Mouse (Mus musculus) thymus, postnatal 36 days (tissue): ENCODE measurements around the gene Psmc3ip.
A peak's percentile ranks its signal among the peaks of the same experiment; 100 is the strongest.

ENCODE experiments used
- DNase-seq, 2 experiments: peaks; one replicate each; pipeline ENCODE4 v3.0.0; 2022; ENCODE audit warnings: mixed read lengths in 2 of 2

Gene Psmc3ip

DNA sequence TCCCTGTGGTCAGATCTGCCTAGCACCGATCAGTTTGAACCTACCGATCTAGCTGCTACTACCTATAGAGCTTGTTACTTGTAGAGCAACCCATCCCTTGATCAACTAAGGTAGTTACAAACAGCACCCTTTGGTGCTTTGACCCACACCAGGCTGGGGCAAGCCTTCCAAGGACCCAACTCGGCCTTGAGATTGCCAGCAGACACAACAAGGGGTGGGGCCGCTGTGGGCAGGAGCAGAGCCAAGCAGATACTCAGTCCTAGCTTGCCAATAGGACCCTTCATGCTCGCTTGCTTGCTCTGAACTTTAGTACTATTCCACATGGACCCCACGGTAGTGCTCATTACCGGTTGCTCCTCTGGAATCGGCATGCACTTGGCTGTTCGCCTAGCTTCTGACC is 17.1 kb downstream of the Psmc3ip start, which contains the start of gene Hsd17b1:
Gene Hsd17b1 (plus strand): TSS at position 291 of the 400 bp plus-strand sequence.
- DNase-seq, result no peak

DNA sequence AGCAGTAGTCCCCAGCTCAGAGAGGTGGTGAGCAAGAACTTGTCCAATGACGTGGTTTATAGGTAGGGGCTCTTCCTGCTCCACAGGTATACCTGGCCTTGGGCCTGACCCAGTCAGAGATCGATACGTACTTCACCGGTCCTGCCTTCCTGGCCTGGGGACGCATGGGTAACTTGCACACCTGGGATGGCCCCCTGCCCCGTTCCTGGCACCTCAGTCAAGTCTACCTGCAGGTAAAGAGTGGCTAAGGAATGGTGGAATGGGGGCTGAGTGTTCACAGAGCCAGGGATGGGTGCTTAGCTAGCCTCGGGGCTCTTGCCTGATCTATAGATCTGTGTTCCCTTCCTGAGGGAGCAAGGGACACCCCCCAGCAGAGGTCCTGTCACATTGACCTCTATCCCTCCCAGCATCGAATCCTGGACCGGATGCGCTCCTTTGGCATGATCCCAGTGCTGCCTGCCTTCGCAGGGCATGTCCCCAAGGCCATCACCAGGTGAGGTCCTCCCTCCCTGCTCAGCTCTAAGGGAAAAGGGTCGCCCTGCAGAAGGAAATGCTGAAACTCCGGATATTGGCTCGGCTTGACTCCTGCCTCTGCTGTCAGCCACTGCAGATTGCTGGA is 23.3 kb downstream of the Psmc3ip start:
- no peak for DNase-seq

DNA sequence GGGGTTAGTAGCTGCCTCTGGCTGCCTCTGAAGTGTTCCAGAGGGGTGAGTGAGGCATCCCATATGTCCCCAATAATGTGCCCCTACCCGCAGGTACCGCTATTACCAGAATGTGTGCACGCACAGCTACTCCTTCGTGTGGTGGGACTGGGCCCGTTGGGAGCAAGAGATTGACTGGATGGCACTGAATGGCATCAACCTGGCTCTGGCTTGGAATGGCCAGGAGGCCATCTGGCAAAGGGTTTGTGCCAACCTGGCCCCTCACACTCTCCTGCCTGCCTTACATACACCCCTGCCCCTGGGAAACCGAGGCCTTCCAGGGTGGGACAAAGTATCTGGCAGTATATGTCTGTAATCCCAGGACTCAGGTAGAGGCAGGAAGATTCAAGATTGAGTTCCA is 24.2 kb downstream of the Psmc3ip start:
- no peak for DNase-seq

DNA sequence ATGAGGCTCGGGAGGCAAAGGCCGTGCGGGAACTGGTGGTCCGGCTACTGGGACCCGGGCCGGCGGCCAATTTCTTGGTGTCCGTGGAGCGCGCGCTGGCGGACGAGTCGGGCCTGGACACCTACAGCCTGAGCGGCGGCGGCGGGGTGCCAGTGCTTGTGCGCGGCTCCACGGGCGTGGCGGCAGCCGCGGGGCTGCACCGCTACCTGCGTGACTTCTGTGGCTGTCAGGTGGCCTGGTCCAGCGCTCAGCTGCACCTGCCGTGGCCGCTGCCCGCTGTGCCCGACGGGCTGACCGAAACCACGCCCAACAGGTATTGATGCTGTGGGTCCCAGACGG is 25.1 kb downstream of the Psmc3ip start:
- DNase-seq, result no peak

DNA sequence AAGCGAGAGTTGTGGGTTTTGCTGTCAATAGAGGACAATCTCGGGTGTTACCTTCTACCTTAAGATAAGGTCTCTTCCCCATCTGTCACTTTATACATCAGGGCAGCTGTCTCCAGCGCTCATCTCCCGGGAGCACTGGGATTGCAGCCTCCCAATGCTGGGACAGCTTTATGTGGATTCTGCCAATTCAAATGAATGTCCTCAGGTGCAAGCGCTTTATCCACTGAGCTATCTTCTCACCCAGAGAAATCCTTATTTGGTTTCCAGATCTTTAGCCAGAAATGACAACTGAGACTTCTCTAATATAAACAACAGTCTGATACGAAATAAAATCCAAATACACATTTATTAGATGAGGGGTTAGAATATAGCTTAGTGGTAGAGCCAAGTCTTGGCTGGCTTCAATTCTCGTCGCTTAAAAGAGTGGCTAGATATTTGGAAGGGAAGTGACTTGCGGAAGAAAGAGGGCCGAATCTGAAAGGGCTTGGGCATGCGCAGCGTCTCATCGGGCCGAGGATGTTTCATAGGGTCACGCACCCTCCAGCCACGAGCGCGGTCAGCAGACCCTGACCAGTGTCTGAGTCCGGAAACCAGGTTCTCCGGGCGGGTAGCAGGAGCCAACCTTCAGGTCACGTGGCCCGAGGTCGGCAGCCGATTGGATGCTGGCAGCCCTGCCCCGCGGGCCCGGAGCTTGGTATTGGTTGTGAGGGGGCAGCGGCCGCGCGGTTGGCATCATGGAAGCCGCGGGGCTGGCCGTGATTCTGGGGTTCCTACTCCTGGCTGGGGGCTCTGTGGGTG is 25.6 kb downstream of the Psmc3ip start, which contains the start of gene Naglu:
Gene Naglu (plus strand): TSS at position 622 of the 798 bp plus-strand sequence.
- DNase-seq, result peak; percentile 90 to 92

DNA sequence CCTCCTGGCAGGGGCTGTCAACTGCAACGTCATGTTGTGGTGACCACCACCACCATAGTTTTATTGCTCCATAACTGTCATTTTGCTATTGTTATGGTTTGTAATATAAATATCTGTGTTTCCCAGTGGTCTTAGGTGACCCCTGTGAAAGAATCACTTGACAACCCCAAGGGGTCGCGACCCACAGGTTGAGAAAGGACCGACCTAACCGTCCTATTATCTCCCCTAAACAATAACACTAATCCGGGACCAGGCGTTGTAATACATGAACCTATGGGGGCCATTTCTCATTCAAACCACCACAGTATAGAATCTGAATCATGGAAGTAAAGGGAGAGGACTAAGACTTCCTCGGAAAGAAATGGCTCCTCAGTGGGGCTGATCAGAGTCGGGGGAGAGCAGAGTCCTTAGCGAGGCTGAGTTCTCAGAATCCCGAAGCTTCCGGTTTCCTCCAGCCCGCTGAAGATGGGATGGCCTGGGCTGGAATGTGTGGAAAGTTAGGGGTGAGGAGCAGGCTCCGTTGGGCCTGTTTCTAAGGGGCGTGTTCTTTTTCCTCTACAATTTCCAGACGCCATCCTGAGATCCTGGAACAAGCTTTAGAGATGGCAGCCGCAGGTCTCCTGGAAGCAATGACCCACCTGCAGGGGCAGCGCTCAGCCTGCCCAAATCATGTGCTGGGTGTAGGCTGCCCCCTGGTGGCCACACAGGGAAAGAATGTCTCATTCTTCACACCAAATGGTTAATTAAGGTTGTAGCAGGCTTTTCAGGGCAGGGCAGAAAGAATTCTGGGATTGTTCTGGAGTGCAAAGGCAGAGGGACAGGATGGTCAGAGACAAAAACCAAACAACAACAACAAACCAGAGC is 28.5 kb downstream of the Psmc3ip start:
- DNase-seq, result peak; percentile 83 to 84

DNA sequence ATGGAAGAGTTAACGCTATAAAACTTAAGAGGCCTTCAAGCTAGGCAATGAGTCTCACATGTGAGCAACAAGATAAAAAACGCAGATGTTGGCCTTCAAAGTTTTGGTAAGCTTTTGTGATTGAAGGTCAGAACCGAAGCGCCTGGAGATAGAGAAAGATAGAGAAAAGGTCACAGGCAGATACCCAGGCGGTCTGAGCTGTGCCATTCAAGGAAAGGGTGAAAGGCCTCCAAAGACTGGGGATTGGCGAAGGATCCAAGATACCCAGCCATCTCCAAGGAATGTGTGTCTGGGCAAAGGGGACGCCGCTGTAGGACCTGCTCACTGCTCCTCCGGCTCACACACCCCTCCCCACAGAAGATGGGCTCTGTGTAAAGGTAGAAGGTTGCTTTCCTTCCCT is 30.2 kb downstream of the Psmc3ip start:
- no peak for DNase-seq

DNA sequence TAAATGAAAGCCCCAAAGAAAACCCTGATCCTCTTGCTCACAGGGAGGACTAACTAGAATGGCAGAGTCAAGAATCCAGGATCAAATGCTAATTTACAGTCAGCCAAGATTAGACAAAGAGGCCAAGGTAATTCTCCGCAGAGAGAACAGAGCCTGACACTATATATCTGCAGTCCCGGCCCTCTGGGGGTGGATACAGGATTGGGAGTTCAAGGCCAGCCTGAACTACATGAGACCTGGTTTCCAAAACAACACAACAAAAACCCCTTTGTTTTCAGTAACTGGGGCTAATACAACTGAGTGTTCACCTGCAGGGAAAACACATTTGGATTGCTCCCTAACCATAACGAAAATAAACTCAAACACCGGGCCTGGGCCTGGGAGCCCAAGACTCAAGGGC is 30.8 kb downstream of the Psmc3ip start:
- no peak for DNase-seq

DNA sequence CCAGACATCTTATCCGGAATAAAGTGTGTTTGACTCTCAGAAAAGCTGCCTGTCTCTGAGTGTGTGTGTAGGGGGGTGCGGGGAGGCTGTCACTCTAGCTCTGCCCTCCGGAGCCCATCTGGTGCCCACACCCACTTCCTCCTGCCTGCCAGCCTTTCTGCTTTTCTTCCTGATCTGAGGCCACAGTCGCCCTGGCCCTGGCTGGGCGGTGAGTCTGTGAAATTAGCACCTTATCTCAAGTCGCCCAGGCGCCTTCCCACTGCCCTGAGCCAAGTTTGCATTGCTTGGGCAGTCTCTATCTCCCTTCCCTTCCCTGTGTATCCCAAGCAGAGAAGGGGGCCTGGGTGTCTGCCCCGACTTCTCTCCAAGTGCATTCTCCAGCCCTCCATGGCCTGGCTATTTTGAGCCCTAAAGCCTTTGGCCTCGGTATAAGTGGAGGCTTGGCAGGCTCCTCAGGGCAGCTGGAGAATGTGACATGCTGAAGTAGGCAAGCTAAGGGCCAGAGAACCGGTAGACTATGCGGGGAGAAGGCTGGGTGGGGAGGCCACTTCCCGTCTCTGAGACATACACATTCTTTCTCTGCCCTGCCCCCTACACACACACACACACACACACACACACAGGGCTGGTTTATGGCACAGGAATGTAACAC is 31.4 kb downstream of the Psmc3ip start:
- peak; percentile 81 to 89 for DNase-seq

DNA sequence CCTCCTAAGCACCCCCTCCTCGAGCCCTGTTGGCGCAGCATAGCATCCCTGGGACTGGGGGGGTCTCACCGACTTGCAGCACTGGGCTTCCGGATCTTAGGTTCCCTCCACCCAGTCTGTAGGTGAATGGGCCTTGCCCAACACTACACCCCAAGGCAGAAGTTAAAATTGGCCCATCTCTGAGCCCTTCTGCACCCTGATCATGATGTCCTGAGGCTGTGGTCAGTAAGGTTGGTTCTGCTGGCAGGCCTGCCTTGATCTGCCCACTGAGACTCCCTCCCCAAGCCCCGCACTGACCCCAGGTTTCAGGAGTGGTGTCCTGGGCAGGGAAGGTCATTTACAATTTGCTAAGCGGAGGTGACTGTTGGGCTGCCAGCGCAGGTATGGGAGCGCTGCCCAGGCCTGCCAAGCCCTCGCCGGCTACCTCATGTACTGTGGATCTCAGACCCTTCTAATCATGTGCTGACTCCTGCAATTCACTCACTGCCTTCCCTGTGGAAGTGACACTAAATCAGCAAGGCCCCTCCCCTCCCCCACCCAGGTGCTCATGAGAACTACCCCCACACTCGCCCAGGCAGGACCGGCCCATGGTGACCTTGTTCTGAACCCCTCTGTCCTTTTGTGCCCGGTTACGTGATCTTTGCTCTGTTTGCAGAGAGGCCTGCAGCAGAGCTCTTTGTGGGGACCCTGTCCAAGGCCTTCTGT is 32.1 kb downstream of the Psmc3ip start:
- DNase-seq, result no peak

DNA sequence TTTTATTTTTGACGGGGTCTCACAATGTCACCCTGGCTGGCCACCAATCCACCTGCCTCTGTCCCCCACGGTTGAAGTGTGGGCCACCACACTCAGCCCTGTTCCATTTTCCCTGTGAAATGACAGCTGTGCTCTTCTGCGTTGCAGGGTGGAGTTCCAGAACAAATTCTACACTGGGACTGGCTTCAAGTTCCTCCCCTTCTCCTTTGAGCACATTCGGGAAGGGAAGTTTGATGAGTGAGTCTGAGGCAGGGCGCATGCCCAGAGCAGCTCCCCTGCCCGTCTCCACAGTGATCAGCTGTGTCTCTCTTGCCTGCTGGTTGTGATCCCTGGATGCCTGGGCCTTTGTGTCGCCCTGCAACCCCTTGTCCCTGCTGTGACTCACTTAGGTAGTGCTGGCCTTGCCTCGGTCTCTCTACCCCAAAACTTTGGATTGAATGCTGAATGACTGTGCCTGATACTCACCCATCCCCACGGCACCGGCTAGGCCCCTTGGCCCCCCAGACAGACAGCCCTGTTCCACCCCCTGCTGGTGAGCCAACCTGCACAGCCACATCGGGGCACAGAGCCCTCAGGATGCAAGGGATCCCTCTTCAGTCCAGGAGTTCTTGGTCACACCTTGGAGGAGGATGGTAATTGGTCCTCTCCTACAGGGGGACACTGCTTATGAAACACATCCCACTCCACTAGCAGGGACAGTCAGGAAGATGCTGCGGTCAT is 32.9 kb downstream of the Psmc3ip start:
- DNase-seq, result peak in 1 of 2 experiments; percentile 38

DNA sequence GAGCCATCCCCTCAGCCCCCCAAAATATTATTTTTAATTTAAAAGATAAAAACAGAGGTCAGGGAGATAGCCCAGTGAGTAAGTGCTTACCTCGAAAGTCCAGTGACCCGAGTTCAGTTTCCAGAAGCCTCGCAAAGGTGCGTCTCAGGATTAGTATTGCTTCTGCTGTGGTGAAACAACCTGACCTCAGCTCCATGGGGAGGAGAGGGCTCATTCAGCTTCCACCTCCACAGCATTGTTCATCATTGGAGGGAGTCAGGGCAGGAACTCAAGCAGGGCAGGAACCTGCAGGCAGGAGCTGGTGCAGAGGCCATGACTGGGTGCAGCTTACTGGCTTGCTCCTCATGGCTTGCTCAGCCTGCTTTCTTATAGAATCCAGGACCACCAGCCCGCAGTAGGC is 34.2 kb downstream of the Psmc3ip start:
- no peak for DNase-seq

DNA sequence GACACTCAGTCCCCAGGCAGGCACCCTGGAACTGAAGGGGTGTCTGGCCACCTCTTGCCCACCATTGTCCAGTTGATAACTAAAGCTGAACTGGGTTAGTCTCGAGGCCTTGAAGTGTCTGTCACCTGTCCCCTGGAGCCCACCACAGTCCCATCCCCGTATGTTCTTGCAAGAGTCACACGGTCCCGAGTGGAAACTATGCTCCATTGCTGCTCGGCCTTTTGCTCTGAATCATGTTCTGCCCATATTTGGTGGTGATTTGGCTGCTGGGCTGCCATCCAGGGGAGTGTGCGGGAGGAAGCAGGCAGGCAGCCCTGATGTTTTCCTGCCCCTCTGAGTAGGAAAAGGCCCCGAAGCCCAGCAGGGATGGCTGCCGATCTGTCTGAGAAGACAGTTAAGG is 35.1 kb downstream of the Psmc3ip start:
- DNase-seq, result peak in 1 of 2 experiments; percentile 37

DNA sequence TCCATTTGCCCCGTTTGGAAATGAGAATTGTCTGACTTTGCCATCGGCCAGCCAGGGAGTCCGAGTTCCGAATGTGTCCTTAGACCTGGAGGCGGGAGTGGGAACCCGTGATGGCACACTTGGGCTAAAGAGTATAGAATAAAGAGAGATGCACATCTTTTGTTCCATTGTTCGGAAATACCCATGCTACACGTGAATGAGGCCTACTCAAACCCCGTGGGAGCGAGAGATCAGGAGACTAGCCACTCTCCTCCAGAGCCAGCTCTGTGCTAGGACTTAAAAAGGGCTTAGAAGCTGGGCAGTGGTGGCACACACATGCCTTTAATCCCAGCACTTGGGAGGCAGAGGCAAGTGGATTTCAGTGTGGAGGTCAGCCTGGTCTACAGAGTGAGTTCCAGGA is 35.8 kb downstream of the Psmc3ip start:
- no peak for DNase-seq

DNA sequence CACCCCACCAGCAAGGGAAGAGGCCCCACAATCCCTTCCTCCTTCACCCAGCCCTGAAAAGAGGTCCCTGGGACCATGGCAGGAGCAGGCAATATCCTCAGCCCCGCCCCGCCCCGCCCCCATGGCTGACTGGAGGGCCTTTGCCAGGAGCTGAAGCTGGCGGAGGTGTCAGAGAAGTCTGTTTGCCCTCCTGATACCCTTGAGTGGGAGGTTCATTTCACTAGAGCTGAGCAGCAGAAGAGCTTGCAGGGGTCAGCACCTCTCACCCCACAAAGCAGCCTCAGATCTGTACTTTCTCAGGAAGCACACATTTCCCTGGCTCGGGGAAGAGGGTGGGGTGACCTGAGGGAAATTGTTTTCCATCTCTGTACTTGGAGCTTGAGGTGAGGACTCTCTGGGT is 36.5 kb downstream of the Psmc3ip start:
- no peak for DNase-seq

DNA sequence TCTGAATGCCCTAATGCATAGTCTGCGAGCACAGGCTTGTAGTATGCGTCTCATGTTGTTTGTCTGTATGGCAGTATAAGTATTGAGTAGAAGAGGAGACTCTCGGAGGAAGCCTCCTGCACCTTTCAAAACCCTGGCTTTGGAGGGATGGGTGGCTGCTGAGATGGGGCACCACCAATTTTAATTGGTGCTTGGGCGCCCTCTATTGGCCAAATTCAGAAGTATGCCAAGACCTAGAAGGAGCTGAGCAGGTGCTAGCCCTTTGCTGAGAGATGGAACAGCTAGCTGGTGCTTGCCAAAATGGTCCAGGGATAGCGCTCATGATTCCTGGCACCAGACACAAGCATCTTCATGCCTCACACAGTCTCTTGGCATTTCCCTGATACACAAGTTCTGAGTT is 37.4 kb downstream of the Psmc3ip start:
- peak; percentile 84 to 88 for DNase-seq

DNA sequence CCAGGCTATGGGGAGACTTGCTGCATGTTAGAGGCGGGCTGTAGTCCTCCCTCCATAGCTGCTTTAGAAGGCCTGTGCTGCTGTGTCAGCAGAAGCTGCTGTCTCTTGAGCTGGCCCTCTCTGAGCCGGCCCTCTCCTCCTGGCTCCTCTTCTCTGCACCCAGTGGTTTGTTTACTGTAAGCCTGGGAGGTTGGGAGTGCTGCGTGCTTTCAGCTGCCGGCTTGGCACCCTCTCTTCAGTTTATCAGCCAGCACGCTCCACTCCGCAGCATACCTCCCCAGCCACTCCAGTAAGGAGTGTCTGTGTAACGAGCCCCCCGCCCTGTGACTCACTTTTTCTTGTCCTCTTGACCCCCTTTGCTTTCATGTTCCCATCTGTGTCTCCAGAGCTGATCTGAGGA is 38.4 kb downstream of the Psmc3ip start:
- no peak for DNase-seq

DNA sequence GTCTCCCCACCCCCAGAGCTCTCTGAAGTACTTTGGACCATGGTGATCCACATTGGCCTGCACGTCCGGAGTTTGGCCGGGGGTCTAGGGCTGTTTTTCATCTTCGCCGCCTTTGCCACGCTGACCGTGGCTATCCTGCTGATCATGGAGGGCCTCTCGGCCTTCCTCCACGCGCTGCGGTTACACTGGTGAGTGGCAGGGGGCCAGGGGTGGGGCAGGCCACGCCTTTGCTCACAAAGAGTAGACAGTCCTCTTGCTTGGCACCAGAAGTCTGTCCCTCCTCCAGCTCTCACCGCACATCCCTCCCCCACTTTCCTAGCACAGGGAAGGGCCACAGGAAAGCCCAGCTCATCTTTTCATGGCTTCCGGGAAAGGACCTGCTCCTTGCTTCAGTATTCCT is 39.8 kb downstream of the Psmc3ip start:
- no peak for DNase-seq

DNA sequence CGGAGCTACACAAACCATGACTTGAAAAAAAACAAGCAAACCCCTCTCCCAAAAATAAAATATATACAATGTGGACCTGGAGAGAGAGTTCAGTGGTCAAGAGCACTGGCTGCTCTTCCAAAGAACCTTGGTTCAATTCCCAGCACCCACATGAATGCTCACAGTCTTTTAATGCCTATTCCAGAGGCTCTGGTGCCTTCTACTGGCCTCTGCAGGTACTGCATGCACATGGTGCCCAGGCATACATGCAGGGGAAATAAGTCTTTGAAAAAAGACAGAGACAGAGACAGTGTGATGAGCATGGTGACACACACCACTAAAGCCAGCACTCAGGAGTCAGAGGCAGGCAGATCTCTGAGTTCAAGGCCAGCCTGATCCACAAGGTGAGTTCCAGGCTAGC is 41.3 kb downstream of the Psmc3ip start:
- DNase-seq, result peak in 1 of 2 experiments; percentile 37

DNA sequence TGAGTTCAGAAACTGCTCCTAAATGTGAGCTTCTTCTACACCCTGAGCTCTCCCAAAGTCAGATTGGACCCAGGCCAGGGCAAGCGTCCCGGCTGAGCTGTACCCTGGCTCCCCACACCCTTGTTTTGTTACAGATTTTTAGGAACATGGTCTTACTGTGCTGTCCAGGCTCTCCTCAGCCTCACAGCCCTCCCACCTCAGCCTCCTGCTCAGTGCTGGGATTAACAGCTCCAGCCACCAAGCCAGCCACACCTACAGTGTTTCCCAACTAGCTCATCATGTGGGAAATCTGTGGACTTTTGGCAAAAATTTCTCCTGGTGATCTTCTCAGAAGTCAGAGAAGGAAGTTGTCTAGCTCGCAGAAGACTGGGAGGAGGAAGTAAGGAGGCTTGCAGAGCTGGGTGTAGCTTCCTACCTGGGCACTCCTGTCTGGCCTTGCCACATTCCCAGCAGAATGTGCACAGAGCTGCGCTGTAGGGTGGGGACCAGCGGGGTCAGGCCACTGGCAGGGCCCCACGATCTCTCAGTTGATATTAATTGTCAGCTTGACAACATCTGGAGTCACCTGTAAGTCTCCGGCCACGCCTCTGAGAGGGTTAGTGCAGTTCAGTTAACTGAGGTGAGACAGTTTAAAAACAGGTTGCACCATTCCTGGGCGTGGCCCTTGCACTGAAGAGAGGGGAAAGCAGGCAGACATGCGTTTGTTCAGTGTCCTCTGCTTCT is 42.3 kb downstream of the Psmc3ip start:
- no peak for DNase-seq

DNA sequence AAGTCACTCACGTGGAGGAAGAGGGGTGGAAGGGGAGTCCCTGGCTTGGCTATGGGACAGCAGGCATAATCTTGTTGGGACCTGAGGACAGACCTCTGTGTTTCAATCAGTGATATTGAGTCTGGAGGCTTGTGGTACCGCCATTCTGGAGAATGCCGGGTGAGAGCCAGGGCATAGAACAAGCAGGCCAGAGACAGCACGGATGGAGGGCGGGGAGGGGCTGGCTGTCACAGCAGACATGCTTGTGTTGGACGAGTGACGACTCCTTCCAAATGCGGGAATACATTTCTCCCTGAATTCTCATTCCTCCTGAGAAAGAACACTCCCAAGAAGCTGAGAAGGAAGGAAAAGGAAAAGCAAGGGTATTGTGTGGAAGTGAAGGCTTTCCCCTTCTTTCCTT is 43.6 kb downstream of the Psmc3ip start:
- no peak for DNase-seq
